Comparison of ENCODE assay signal across 20 mouse cellular contexts in the genomic region with DNA sequence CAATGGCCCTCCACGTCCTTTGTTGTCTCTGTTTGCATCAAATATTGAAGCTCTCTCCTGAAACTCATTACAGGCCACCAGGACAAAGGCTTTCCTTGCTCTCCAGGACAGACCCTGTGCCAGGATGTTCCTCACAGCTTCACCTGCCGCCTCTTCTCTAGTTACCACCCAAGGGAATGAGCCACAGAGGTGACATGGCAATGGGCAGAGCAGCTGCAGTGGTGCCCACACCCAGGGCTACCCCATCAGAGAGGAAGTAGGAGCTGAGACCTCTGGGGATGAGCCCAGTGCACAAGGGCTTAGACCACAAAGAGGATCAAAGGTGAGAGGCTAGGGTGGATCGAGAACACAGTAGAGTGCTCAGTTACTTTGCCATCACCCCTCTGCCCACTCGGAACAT. TPM values are rescaled to one million over a fixed set of nuclear protein-coding genes. Genes with fewer than 3 reads are reported as not detected.
"Had no signal": no experiment of that assay in that cellular context is flagged by ENCODE, and none has a peak within 500 bp of the region (broad histone marks: within the 10 kb centered on the region; RNA-seq: fewer than 3 reads in every experiment).

No protein-coding gene starts in this region.

- H3K9ac ChIP-seq: liver, embryonic 12.5 days; liver, embryonic 14.5 days; lung, embryonic 14.5 days; midbrain, embryonic 12.5 days; neural tube, embryonic 13.5 days; neural tube, embryonic 15.5 days had no signal

- H3K4me1 ChIP-seq: liver, embryonic 12.5 days; neural tube, embryonic 13.5 days; neural tube, embryonic 15.5 days had no signal

- H3K9me3 ChIP-seq: liver, embryonic 12.5 days; midbrain, embryonic 12.5 days; neural tube, embryonic 13.5 days; neural tube, embryonic 15.5 days had no signal

- DNase-seq: lung, adult 18-20 months; lung, embryonic 14.5 days; lung, postnatal 10 days; lung, postnatal 4 days; retina, postnatal 1 day; right cerebral cortex, adult 18-20 months; right cerebral cortex, postnatal 25 days; right cerebral cortex, postnatal 4 days; spleen, adult 18-20 months; thymus, adult 18-20 months; thymus, postnatal 14 days; thymus, postnatal 36 days had no signal

- H3K4me2 ChIP-seq: liver, embryonic 12.5 days; lung, embryonic 14.5 days; midbrain, embryonic 12.5 days; neural tube, embryonic 13.5 days; neural tube, embryonic 15.5 days had no signal

- H3K4me3 ChIP-seq: liver, embryonic 12.5 days; midbrain, embryonic 12.5 days; myocyte; neural tube, embryonic 13.5 days; neural tube, embryonic 15.5 days had no signal

- H3K36me3 ChIP-seq: liver, embryonic 12.5 days; midbrain, embryonic 12.5 days; neural tube, embryonic 13.5 days; neural tube, embryonic 15.5 days had no signal

- ATAC-seq: liver, embryonic 12.5 days had no signal

- H3K27ac ChIP-seq: liver, embryonic 12.5 days; liver, embryonic 14.5 days; midbrain, embryonic 12.5 days; neural tube, embryonic 13.5 days; neural tube, embryonic 15.5 days had no signal

- H3K27me3 ChIP-seq: liver, embryonic 12.5 days; midbrain, embryonic 12.5 days; neural tube, embryonic 13.5 days; neural tube, embryonic 15.5 days had no signal

RNA-seq across cellular contexts. Expression of a gene that starts 20.3 kb away (rescaled TPM):
- polyA plus RNA-seq: liver, embryonic 12.5 days; midbrain, embryonic 12.5 days; myocyte; neural tube, embryonic 11.5 days; neural tube, embryonic 13.5 days; small intestine, adult 2 months had no signal
